Mouse (Mus musculus) intestine, embryonic 15.5 days (tissue): ENCODE data around the gene Ttc27. TPM values are rescaled to one million over a fixed set of nuclear protein-coding genes. Genes with fewer than 3 reads are reported as not detected.

Source experiments
- ATAC-seq: fragments of 200-750 bp; cut with Nextera tagmentation; 2 replicates; pipeline ENCODE4 v1.8.0; 2017; ENCODE audit warnings: moderate TSS enrichment, moderate library complexity
- H3K27ac ChIP-seq: fragments of 300-500 bp; sonication (generic); 2 replicates; pipeline ENCODE4 v1.5.1; 2015; ENCODE audit warnings: mild to moderate bottlenecking, inconsistent platforms
- H3K27me3 ChIP-seq: fragments of 300-500 bp; sonication (generic); replicated peaks from 2 replicates; pipeline ENCODE4 v1.6.1; 2015; ENCODE audit warnings: inconsistent platforms
- H3K36me3 ChIP-seq: fragments of 300-500 bp; sonication (generic); 2 replicates; pipeline ENCODE4 v1.6.1; 2015; ENCODE audit warnings: inconsistent platforms
- H3K4me1 ChIP-seq: fragments of 300-500 bp; sonication (generic); replicated peaks from 2 replicates; pipeline ENCODE4 v1.6.1; 2015; ENCODE audit warnings: inconsistent platforms
- H3K4me2 ChIP-seq: fragments of 300-500 bp; sonication (generic); replicated peaks from 2 replicates; pipeline ENCODE4 v1.6.1; 2015; ENCODE audit warnings: mild to moderate bottlenecking, inconsistent platforms
- H3K4me3 ChIP-seq: fragments of 300-500 bp; sonication (generic); replicated peaks from 2 replicates; pipeline ENCODE4 v1.5.1; 2015; ENCODE audit warnings: inconsistent platforms
- H3K9ac ChIP-seq: fragments of 300-500 bp; sonication (generic); 2 replicates; pipeline ENCODE4 v1.6.1; 2015; ENCODE audit warnings: inconsistent platforms
- H3K9me3 ChIP-seq: fragments of 300-500 bp; sonication (generic); 2 replicates; pipeline ENCODE4 v1.6.1; 2016; ENCODE audit warnings: inconsistent platforms
- WGBS: fragments of 180-500 bp; shearing (Covaris S2); methylation state at CpG from one replicate; pipeline ENCODE4 v1.1.7; 2015; 5-methylcytosine and 5-hydroxymethylcytosine counted together
- polyA plus RNA-seq: library from polyadenylated mRNA; unstranded; fragments of >200 nt; fragmentation: Nextera tagmentation; extraction: Ambion mirVana; gene quantifications from 2 replicates; pipeline ENCODE4 v1.2.1, GENCODE M21; 2015

Ttc27 gene
- polyA plus RNA-seq, 1 experiment from 2014 or later: 22.8 TPM

DNA sequence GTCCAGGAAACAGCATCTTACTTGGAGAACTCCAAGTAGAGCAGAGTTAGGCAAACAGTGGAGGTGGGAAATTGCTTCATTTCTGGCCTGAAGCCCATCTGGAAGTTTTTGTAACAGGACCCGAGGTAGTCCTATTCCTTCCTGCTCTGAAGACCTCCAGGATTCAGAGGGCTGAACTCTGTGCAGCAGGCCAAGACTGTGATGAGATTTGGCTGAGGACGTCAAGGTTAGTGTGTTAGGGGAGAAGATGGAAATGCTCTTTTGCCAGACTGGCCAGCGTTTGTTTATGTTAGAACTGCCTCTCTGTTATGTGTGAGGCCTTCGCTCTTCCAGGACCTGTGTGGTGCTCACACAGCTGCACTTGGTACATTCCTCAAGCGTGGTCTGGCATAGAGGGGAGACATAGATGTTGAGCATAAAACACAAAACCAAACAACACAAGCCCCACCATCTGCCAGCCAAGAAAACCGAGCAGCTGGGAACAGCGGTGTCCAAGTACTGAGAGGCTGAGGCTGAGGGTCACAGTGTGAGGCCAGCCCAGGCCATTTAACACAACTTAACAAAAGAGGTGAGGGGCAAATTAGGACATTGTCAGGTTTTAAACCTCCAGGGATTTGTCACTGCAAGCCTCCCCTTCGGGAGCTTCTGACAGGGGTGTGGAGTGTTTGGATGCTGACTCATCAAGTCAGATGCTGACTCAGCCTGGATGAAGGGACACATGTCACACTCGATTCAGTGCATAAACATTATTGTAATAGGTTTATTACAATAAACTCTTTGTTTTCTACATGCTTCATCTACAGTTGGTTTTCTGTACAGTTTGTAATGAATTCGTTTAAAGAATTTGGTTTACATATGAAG is 128.7 kb downstream of the Ttc27 start:
- ATAC-seq: peak; percentile 59
- H3K4me1 ChIP-seq: 0 out of 2 replicates have a peak, but pooled peaks cover 3% of the 10 kb centered on the region
- H3K27me3 ChIP-seq: no peaks in the 10 kb centered on the region
- no peaks in the 10 kb centered on the region for H3K36me3 ChIP-seq
- WGBS: 40% methylated on average over 10 of the region's 10 CpGs
- H3K4me3 ChIP-seq: no peak overlapping the region
- H3K27ac ChIP-seq: peak overlapping the region; percentile 33
- no peak overlapping the region for H3K9ac ChIP-seq
- no peak overlapping the region for H3K4me2 ChIP-seq
- no peaks in the 10 kb centered on the region for H3K9me3 ChIP-seq

DNA sequence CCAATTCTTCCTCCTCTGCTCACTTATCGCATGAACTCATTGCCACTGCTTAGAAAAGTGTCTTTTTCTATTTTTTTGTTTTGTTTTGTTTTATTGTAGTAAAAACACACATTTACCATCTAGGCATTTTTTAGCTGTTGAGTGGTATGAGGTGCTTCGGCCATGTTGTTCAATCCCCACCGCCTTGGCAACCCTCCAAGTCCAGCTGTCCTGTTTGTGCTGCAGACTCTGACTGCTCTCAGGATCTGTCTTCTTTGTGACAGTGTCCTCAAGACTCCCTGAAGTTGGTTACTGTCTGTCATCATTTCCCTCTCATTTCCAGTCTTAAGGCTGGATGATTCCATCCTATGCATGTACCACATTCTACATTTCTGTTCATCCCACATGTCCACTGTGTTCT is 132.7 kb downstream of the Ttc27 start:
- Histone ChIP-seq H3K9ac (no peak overlapping the region), H3K4me2 (no peak overlapping the region), H3K27ac (no peak overlapping the region), H3K27me3 (no peaks in the 10 kb centered on the region), H3K4me1 (0 out of 2 replicates have a peak, but pooled peaks cover 3% of the 10 kb centered on the region), H3K9me3 (no peaks in the 10 kb centered on the region), H3K36me3 (no peaks in the 10 kb centered on the region), H3K4me3 (no peak overlapping the region)
- 80% methylated on average over 3 of the region's 3 CpGs for WGBS
- ATAC-seq: no peak

DNA sequence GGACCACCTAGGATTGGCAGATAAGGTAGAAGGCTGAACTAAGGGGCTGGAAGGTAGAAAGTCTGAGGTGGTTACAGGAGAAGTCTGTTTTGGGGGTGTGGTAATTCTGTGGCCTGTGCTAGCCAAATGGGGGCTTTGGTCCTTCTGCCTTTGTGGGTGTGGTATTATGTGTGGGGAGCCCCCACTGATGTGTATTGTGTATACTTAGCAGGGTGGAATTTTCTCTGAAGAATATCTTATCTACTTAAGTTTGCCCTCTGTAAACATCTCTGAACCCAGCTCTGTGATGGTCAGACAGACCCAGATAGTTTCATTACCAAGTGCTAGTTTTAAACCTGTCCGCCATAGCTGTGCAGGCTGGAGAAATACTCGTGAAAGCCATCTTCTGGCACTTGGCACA is 141.8 kb downstream of the Ttc27 start:
- Histone ChIP-seq H3K36me3 (no peaks in the 10 kb centered on the region), H3K27me3 (no peaks in the 10 kb centered on the region), H3K9me3 (no peaks in the 10 kb centered on the region), H3K4me3 (no peak overlapping the region), H3K27ac (no peak overlapping the region), H3K4me2 (no peak overlapping the region), H3K9ac (no peak overlapping the region), H3K4me1 (no peaks in the 10 kb centered on the region)
- ATAC-seq: 0 out of 2 replicates have a peak, but pooled peaks have one; percentile 24
- 68% methylated on average over 2 of the region's 2 CpGs for WGBS

DNA sequence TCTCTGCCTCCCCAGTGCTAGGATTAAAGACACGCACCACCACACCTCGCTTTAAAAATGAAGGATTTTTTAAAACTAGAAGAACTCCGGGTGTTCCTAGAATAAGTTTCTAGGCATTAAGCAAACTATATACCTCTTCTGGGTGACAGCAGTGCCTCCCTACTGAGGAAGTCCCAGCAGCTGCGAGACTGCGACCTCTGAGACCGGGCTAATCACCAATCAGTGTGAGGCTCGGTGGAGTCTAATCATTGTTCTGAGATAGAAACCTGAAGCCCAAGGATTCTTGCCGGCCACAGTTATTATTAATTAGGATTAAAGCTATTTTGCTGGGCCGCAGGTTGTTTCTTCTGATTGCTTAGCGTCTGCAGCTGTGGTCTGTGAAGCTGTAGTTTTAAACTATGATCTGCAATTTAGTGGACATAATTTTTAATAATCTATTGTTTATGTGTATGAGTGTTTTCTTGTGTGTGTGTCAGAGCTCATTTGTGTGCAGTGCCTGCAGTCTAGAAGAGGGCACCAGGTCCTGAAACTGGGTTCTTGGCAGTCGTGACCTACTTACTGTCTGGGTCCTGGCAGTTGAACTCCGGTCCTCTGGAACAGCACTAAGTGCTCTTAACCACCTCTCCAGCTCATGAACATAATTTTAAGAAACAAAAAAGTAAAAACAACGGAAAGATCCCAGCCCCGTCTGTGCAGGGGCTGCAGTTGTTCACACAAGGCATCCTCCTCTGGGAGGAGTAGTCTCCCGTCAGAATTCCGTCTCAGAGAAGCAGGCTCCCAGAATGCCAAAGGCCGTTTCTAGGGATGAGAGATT is 142.9 kb downstream of the Ttc27 start:
- Histone ChIP-seq H3K4me2 (no peak overlapping the region), H3K27me3 (no peaks in the 10 kb centered on the region), H3K4me1 (no peaks in the 10 kb centered on the region), H3K9ac (no peak overlapping the region), H3K36me3 (no peaks in the 10 kb centered on the region), H3K9me3 (no peaks in the 10 kb centered on the region), H3K4me3 (no peak overlapping the region), H3K27ac (no peak overlapping the region)
- peak; percentile 70; the same call in 1 of the 2 replicates for ATAC-seq
- WGBS: 58% methylated on average over 17 of the region's 17 CpGs

DNA sequence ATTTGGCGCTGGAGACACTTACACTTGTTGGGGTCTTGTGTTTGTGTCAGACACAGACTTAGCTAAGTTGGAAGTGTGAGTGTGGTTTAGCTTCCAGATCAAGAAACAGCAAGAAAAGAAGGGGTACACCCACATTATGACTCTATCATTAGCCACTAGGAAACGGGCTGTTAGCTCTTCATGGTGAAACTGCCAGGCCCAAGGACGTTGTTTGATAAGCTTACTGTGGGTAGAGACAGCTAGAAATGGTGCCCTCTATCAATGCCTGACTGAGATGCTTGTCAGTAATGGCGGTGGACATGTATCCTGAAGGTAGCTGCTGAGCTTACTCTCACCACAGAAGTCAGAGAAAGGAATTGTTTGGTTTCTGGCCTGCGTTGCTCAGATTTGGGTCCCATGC is 146.3 kb downstream of the Ttc27 start:
- Histone ChIP-seq H3K27ac (no peak overlapping the region), H3K9ac (no peak overlapping the region), H3K36me3 (no peaks in the 10 kb centered on the region), H3K9me3 (no peaks in the 10 kb centered on the region), H3K27me3 (no peaks in the 10 kb centered on the region), H3K4me2 (no peak overlapping the region), H3K4me1 (peaks cover 20% of the 10 kb centered on the region), H3K4me3 (no peak overlapping the region)
- ATAC-seq: no peak
- 83% methylated on average over 5 of the region's 5 CpGs for WGBS

DNA sequence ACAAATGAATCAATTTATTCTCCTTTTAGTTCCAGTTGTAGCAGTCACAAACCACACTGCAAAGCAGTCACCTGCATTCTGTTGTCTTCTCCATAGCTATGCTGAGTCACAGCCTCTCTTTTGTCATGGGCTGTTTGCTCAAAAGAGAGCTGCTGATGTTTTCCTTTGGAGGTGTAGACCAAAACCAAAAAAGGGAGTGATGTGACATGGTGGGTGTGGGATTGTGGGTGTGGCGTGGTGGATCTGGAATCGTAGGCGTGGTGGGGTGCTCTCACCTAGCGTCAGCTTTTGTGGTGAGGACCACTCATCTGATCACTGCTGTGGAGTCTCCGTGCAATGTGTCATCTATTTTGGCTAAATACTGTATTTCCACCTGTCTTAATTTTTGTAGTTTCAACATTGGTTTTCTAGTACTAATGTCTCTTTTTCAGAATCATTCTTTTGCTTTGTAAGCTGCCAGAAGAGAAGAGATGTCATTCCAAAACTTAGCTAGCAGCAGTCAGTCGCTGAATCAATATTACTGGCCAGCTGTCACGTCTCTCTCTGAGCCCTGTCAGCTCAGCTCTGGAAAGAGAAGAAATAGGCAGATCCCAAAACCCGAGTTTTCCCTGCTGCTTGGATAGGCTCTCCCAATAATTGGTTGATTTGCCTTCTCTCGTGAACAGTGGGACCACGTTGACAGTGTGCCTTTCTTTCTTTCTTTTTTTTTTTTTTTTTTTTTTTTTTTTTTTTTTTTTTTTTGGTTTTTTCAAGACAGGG is 147.4 kb downstream of the Ttc27 start:
- peaks cover 20% of the 10 kb centered on the region for H3K4me1 ChIP-seq
- H3K4me2 ChIP-seq: no peak overlapping the region
- no peak overlapping the region for H3K9ac ChIP-seq
- no peaks in the 10 kb centered on the region for H3K36me3 ChIP-seq
- H3K27me3 ChIP-seq: no peaks in the 10 kb centered on the region
- no peak for ATAC-seq
- H3K9me3 ChIP-seq: no peaks in the 10 kb centered on the region
- H3K27ac ChIP-seq: no peak overlapping the region
- no peak overlapping the region for H3K4me3 ChIP-seq
- 89% methylated on average over 10 of the region's 10 CpGs for WGBS

DNA sequence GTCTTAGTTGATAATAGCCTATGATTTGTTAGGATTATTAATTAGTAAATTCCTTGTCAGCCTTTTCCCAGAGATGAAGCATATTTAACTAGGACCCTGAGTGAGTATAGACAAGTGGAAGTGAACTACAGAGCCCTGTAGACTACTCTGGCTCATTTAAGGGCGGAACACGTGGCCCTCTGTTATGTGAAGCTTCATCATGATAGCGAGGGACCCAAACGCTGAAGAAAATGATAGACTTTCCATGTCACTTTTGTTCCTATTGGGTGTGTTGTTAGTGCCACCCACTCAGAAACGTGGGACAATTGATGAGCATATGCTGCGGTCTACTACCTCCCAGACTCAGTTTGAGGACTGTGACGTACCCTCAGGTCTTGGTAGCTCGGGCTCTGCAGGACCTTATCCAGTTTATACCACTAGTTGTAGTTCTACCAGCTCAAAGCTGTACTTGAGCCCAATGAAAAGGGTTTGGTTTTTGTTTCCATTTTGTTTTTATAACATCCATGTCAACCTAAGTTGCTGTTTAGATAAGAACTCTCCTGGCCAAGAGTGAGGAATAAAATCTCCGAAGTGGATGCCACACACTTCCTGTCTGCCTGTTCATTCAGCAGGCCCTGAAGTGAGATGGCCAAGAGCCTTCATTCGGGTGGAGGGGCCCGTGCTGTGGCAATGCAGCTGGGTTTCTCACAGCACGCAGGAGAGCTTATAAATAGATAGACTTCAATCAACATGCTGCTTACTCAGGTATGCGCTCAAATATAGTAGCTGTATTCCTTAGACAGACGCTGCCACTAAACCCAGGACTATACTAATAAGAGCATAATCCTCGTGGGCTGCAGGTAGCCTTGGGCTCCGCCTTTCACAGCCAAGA is 148.4 kb downstream of the Ttc27 start:
- no peak overlapping the region for H3K4me2 ChIP-seq
- no peaks in the 10 kb centered on the region for H3K9me3 ChIP-seq
- no peaks in the 10 kb centered on the region for H3K27me3 ChIP-seq
- peak overlapping the region; percentile 52; the same call in 1 of the 2 replicates for H3K27ac ChIP-seq
- 72% methylated on average over 16 of the region's 16 CpGs for WGBS
- H3K36me3 ChIP-seq: no peaks in the 10 kb centered on the region
- H3K4me3 ChIP-seq: no peak overlapping the region
- no peak overlapping the region for H3K9ac ChIP-seq
- H3K4me1 ChIP-seq: peaks cover 24% of the 10 kb centered on the region
- ATAC-seq: no peak

DNA sequence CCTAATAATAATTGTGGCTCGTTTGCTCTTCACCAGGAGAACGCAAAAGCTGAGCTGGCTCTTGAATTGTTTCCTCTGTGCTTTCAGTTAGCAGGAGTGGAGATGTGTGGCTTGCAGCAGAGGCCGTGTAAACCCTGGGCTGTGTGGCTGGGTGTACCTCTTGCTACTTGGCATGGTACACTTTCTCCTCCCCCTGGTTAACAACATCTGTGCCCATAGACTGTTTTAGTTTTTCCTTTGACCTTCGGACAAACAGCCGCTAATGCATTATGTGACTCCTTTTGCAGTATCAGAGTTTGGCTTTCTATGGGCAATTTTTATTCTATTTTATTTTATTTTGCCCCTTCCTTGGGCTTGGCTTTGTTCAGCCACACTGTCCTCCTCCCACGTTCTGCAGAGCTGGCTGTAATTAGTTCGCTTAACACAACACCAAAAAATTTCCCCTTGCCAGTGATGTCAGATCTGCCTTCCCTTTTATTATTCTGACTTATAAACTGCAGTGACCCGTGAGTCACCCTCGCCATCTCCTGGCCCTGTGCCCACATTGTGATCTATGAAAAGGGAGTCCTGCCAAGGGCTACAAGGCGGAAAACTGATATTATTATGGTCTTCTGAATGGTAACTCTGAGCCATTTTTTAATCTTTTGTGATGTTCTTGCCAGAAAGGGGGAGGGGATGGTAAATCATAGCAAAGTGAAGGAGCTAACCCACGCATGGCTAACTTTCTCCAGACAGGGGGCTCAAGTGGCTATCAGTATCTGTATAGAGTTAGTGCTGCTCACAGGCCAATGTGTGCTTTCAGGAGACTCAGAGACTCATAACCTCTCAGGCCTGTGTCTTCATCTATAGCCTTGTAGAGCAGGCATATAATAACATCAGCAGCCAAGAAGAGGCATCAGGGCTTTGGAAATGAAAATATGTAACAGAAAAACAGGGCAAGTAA is 149.3 kb downstream of the Ttc27 start:
- Histone ChIP-seq H3K9ac (no peak overlapping the region), H3K27me3 (no peaks in the 10 kb centered on the region), H3K4me1 (peaks cover 25% of the 10 kb centered on the region), H3K4me2 (no peak overlapping the region), H3K27ac (peak overlapping the region; percentile 52), H3K36me3 (no peaks in the 10 kb centered on the region), H3K9me3 (no peaks in the 10 kb centered on the region), H3K4me3 (no peak overlapping the region)
- WGBS: 35% methylated on average over 11 of the region's 11 CpGs
- ATAC-seq: peak; percentile 34

DNA sequence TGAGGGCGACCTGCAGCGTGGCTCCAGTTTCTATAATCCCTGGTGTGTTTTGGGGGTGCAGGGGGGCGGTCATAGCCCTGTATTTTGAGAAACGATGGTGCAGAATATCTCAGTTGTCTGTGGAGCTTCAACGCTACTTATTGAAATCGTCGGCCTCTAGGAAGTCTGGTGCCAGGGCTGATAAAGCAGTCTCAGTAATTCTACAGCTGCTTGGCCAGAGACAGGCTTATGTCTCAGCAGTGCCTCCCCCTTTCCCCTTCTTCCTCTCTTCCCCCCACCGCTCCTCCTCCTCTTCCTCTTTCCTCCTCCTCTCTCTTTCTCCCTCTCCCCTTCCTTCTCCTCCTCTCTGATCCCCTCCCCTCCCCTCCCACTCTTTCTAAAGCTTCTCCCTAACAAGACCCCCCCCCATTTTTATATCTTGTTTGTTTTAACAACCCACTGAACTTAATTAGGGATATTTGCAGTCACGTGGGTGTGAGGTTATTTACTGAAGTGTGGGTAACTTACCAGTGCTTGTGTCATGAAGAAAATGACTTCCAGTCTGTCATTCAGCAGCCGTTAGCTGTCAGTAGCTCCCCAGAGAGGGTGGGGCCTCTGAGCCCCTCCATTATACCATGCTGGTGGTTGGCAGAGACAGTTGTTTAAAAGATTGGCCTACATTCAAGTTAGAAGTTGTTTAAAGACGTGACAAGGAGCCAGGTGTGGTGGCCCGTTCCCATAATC is 150.8 kb downstream of the Ttc27 start:
- H3K4me1 ChIP-seq: peaks cover 25% of the 10 kb centered on the region
- H3K9ac ChIP-seq: no peak overlapping the region
- no peak overlapping the region for H3K4me2 ChIP-seq
- H3K27ac ChIP-seq: no peak overlapping the region
- ATAC-seq: no peak
- WGBS: 60% methylated on average over 12 of the region's 12 CpGs
- no peaks in the 10 kb centered on the region for H3K36me3 ChIP-seq
- no peaks in the 10 kb centered on the region for H3K9me3 ChIP-seq
- H3K4me3 ChIP-seq: no peak overlapping the region
- no peaks in the 10 kb centered on the region for H3K27me3 ChIP-seq

DNA sequence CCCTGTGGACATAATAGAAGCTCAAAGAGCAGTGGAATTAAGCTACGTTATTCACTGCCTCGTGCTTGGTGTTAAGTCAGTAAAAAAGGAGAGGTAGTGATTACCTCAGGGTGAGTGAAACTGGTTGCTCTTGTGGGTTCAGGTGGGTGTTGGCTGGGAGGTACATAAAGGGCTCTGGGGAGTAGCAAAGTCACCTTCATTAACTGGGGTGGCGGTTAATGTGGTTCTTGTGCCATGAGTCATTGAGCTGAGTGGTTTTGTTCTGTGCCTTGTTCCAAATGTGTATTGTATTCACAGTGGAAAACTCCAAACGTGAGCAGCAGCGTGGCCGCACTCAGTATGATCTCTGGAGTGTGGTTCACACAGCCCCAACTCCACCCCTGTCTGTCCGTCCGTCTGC is 152.0 kb downstream of the Ttc27 start:
- H3K4me1 ChIP-seq: peaks cover 25% of the 10 kb centered on the region
- H3K4me2 ChIP-seq: no peak overlapping the region
- H3K9ac ChIP-seq: no peak overlapping the region
- ATAC-seq: peak; percentile 65
- WGBS: 65% methylated on average over 8 of the region's 8 CpGs
- H3K4me3 ChIP-seq: no peak overlapping the region
- H3K9me3 ChIP-seq: no peaks in the 10 kb centered on the region
- H3K27me3 ChIP-seq: no peaks in the 10 kb centered on the region
- no peaks in the 10 kb centered on the region for H3K36me3 ChIP-seq
- 0 out of 2 replicates have a peak overlapping the region, but pooled peaks have one; percentile 0 for H3K27ac ChIP-seq
